Mouse (Mus musculus): ENCODE results near the gene Mtfr1l. TPM values are rescaled to one million over a fixed set of nuclear protein-coding genes. Genes with fewer than 3 reads are reported as not detected.

Mtfr1l gene
- polyA plus RNA-seq (2012; rRNA removed) = 58.4 and 63.6 TPM in 2 replicates

DNA sequence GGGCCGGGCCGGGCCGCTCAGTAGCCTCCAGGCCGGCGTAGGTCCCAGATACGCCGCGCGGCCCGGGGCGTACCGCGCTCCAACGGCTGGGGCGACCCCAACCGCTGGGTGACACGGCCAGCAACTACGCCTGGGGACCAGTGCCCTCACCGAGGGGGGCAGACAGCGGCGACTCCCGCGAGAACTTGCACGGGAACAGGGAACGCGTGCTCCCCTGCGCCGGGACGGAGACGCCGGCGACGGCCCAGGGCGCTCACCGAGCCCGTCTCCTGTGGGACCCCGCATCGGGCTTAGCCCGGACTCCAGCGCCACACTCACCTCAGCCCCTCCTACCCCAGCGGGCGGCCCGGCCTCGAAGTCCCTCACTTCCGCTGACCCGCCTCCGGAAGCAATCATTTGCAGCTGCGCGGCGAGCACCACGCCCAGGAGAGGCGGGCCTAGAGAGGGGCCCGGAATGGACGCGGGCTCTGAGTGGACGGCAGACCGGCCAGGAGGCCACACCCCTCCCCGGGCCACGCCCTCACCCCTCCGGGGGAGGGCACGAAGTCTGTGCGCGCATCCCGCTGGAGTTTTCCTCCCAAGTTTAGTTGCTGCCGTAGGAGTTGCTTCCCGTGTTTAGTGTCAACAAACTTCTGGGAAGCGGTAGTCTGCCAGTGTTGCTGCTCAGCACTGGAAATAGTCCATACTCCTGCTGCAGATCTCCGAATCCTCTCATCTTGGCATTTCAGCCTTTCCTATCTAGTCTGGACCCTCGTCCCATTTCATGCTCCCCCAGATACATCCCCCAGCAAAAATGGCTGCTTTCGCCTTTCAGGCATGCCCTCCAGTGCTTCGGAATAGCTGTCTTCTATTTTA lies at the start of gene Mtfr1l:
TSS of gene Mtfr1l (minus strand) at position 456 of the 855 bp plus-strand sequence.

DNA sequence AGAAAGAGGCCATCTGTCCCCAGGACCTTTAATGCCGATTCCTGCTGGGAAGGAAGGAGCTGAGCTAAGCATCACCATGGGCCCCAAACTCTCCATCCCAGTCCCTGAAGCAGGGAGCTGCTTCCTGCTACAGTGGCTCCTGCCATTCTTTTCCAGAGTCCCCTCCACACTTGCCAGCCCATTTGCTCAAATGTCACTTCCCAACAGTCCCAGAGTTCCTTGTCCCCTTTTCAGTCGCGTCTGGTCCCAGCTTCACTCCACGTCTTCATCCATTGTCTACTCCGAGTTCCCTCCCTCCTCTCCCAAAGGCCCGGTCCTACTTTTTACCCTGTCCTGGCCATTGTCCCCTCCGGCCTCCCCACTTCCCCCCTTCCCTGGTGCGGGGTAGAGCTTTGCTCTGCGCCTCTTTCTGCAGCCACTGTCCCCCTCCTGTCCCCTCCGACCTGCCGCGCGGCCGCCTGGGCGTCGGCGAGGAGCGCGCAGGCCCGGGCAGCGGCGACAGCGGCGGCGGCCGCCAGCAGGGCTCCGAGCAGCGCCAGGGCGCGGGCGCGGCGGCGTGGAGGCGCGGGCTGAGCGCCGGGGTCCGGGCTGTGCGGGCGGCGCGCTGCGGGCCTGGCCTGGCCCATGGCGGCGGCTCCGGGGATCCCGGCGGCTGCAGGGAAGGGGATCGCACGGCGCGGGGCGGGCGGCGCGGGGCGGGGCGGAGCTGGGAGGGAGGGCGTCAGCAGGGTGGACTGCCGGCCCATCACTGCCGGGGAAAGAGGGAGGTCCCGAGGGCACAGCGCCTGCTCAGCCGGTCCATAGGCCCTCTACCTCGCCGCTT lies 16.5 kb upstream of the Mtfr1l start, which contains the start of gene Selenon:
TSS of gene Selenon (minus strand) at position 673 of the 823 bp plus-strand sequence.

DNA sequence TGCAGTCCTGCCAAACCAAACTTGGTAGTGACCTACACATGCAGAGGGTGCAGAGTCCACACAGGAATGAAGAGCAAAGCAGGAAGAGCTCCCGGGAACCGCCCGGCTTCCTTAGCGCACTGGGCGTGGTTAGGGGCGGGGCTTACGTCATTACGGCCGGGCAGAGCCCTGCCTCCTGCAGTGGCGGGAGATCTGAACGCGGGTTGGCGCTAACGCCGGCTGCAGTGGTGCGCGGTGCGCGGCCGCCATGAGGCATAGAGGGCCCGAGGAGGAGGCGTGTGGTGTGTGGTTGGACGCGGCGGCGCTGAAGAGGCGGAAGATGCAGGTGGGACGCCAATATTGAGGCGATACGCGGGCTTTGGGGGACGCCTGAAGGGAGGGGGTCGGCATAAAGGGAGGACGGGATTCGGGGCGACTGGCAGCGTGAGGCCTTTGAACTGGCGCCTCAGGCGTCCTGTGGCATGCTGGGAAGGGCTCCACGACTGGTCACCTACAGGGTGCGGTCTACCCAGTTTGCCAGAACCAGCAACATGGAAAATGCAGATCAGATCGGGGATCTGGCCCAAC lies 24.3 kb downstream of the Mtfr1l start, which contains the start of gene Aunip:
TSS of gene Aunip (plus strand) at position 155 of the 567 bp plus-strand sequence.

DNA sequence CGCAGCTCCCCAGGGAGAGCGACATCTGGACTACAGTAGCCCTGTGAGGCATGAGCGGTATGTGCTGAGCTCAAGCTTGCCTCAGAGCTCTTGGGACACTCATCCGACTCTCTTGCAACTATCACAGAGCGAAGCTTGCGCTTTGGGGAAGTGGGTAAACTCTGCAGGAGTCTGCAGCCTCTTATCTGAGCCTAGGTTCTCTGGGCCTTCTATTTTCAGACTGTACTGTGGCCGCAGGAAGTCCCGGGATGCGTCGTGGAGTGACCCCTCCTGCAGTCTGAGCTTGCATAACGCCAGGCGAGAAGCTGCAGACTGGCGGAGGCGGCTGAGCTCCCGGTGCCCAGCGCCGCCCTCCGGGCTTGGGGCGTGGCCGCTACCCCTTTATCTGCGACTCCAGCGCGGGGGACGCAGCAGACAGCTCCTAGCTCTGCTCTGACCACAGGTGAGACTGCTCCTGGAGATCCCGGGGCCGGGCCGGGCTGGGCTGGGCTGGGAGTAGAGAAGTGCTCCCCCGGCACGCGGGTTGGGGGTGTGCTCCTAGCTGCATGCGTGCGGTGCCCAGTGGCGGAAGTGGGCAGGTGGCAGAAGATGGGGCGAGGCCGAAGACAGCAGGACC lies 38.5 kb downstream of the Mtfr1l start, which contains the start of gene Paqr7:
TSS of gene Paqr7 (plus strand) at position 103 of the 616 bp plus-strand sequence.

Other genes starting within 250 kb of the Mtfr1l start
- 2.1 and 3.5 TPM in 2 replicates for gene Pdik1l, start 247.5 kb downstream of the Mtfr1l start, polyA plus RNA-seq (2012; rRNA removed)
- gene Trim63, start 220.3 kb downstream of the Mtfr1l start, polyA plus RNA-seq (2012; rRNA removed) = not detected in 2 replicates
- gene Slc30a2, start 192.2 kb downstream of the Mtfr1l start, polyA plus RNA-seq (2012; rRNA removed) = 0.24 and 0.33 TPM in 2 replicates
- 0.56 and 2.1 TPM in 2 replicates for gene Extl1, start 151.5 kb downstream of the Mtfr1l start, polyA plus RNA-seq (2012; rRNA removed)
- 46.8 and 53.2 TPM in 2 replicates for gene Pafah2, start 139.1 kb downstream of the Mtfr1l start, polyA plus RNA-seq (2012; rRNA removed)
- gene Stmn1, start 67.1 kb downstream of the Mtfr1l start, polyA plus RNA-seq (2012; rRNA removed) = 11.4 and 14.9 TPM in 2 replicates
- 18.1 and 20.5 TPM in 2 replicates for gene Paqr7, start 38.7 kb downstream of the Mtfr1l start, polyA plus RNA-seq (2012; rRNA removed)
- gene Aunip, start 24.4 kb downstream of the Mtfr1l start, polyA plus RNA-seq (2012; rRNA removed) = 0.49 and 0.51 TPM in 2 replicates
- 11.3 and 12.4 TPM in 2 replicates for gene Selenon, start 16.8 kb upstream of the Mtfr1l start, polyA plus RNA-seq (2012; rRNA removed)
- gene Man1c1, start 168.9 kb upstream of the Mtfr1l start, polyA plus RNA-seq (2012; rRNA removed) = 4.9 and 5.4 TPM in 2 replicates
- 12.7 and 13.4 TPM in 2 replicates for gene Ldlrap1, start 232.6 kb upstream of the Mtfr1l start, polyA plus RNA-seq (2012; rRNA removed)

Data from colon, adult 2 months (tissue).